Mouse (Mus musculus) brown adipose tissue, adult 24 weeks (tissue): ENCODE measurements around the gene Rrnad1. TPM values are rescaled to one million over a fixed set of nuclear protein-coding genes. Genes with fewer than 3 reads are reported as not detected.
"Not testable (repeated sequence)": the region's sequence is repeated elsewhere in the genome, so short reads cannot be mapped to it uniquely, and the experiment has no call there.

Experiments
- H3K27ac ChIP-seq: fragments of 200-500 bp; replicated peaks from 2 replicates; pipeline ENCODE4 v1.5.1; 2012; ENCODE audit warnings: low read depth, mild to moderate bottlenecking, low read length
- H3K4me1 ChIP-seq: fragments of 200-500 bp; 2 replicates; pipeline ENCODE4 v1.6.1; 2012; ENCODE audit warnings: low read length, mixed read lengths; ENCODE audit not compliant: control insufficient read depth, insufficient read depth, insufficient read length
- H3K4me3 ChIP-seq: fragments of 200-500 bp; 2 replicates; pipeline ENCODE4 v1.5.1; 2012; ENCODE audit warnings: low read depth, mild to moderate bottlenecking, low read length, moderate library complexity; ENCODE audit not compliant: insufficient read depth
- polyA plus RNA-seq: library from polyadenylated mRNA; stranded (reverse); fragments of >200 nt; gene quantifications from 2 replicates; pipeline ENCODE4 v1.2.4, GENCODE M21; 2012; ENCODE audit not compliant: missing spikeins, insufficient read depth, insufficient read length

Rrnad1 gene
- polyA plus RNA-seq, 1 experiment, result 4.5 TPM

- Histone ChIP-seq H3K4me1 (peaks cover 23% of the 10 kb centered on the region), H3K27ac (peak overlapping the region; percentile 98)
Observed at GRCm38 (mm10) chr3:87910573-87911141, 19.9 kb downstream of the Rrnad1 start.

DNA sequence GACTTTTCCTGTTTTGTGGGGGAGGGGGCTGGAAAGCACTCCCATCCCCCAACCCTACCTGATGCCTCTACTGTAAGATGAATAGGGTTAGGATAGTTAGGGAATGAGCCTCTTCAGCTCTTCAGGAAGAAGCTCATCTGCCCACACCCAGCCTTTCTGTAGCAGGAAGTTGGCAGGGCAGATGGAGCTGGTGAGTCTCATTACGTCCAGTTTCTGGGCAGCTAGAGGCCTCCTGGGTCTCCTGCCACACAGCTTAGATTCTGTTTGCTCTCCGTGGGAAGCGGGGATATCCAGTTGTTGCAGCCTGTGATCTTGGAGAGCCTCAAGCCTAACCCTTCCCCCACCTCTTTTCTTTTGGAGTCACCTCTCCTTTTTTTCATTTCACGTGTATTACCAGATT lies 20.6 kb downstream of the Rrnad1 start:
- Histone ChIP-seq H3K27ac (peak overlapping the region; percentile 78), H3K4me3 (peak overlapping the region; percentile 12), H3K4me1 (peaks cover 23% of the 10 kb centered on the region)

More at GRCm38 (mm10) chr3:87910573-87911141, 19.9 kb downstream of the Rrnad1 start:
- peak overlapping the region; percentile 79 for H3K4me3 ChIP-seq

DNA sequence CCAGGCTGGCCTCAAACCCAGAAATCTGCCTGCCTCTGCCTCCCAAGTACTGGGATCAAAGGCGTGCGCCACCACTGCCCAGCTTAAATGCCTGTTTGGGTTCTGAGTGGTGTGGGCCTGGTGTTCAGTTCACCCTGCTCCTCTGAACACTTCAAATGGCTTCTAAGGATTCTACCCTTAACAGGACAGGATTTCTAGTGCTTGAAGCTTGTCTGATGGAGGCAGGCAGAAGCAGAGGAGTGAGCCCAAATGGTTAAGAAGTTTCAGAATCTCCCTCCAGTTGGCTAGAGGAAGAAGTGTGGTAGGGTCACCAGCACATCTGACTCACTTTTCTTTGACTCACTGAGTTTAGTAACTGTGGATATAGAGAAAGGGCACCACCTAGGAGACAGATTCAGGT lies 21.1 kb downstream of the Rrnad1 start:
- H3K27ac ChIP-seq, result peak overlapping the region; percentile 78
- 0 out of 2 replicates have a peak overlapping the region, but pooled peaks have one; percentile 7 for H3K4me3 ChIP-seq
- H3K4me1 ChIP-seq, result peaks cover 23% of the 10 kb centered on the region

GRCm38 (mm10) chr3:87907906-87908305 lies 22.6 kb downstream of the Rrnad1 start:
- H3K4me3 ChIP-seq, result peak overlapping the region; percentile 87
- peaks cover 23% of the 10 kb centered on the region for H3K4me1 ChIP-seq
- peak overlapping the region; percentile 91 for H3K27ac ChIP-seq

- Histone ChIP-seq H3K27ac (peak overlapping the region; percentile 91), H3K4me1 (peaks cover 23% of the 10 kb centered on the region), H3K4me3 (peak overlapping the region; percentile 87)
Observed at GRCm38 (mm10) chr3:87906981-87907857, 23.3 kb downstream of the Rrnad1 start.

- peak overlapping the region; percentile 91 for H3K27ac ChIP-seq
- peak overlapping the region; percentile 87 for H3K4me3 ChIP-seq
- peaks cover 23% of the 10 kb centered on the region for H3K4me1 ChIP-seq
Observed at GRCm38 (mm10) chr3:87906601-87906980, 23.9 kb downstream of the Rrnad1 start.

DNA sequence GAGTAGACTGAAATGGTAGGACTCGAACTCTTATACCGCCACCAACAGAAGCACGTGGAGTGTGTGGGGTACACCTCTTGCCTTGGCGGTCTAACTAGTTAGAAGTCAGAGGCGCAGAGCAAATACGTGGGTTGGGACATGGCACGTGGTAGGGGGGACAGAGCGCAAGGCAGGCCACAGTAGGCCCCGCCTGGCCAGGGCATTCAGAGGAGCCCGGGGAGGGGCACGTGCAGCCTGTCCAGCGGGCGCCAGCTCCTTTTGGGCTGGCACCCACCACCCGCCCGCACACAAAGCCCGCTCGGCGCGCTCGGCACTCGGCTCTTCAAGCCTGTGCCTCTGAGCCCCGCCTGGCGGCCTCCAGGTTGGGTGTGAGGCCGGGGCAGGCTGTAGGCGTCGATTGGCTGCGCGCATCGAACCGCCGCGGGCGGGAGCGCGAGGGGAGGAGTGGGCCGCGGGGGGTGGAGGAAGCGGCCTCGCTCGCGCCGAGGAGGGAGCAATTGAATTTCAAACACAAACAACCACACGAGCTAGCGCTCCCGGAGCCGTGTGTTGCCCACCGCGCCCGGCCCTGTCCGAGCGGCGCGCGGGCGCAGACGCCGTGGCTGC lies 24.5 kb downstream of the Rrnad1 start, which contains the start of gene Hdgf:
Hdgf (plus strand) TSS at position 442 of the 606 bp plus-strand sequence.
- peak within 1 kb of the TSS; percentile 91 for H3K27ac ChIP-seq
- H3K4me3 ChIP-seq, result peak within 1 kb of the TSS; percentile 87
- peaks cover 23% of the 10 kb centered on the region for H3K4me1 ChIP-seq

GRCm38 (mm10) chr3:87903821-87904220 lies 26.7 kb downstream of the Rrnad1 start:
- Histone ChIP-seq H3K27ac (no peak overlapping the region), H3K4me1 (peaks cover 12% of the 10 kb centered on the region)

GRCm38 (mm10) chr3:87901959-87902358 lies 28.6 kb downstream of the Rrnad1 start:
- H3K4me1 ChIP-seq, result not testable (repeated sequence)

More at GRCm38 (mm10) chr3:87903821-87904220, 26.7 kb downstream of the Rrnad1 start:
- H3K4me3 ChIP-seq, result no peak overlapping the region

GRCm38 (mm10) chr3:87901036-87901624 lies 29.4 kb downstream of the Rrnad1 start:
- H3K4me3 ChIP-seq, result no peak overlapping the region
- H3K27ac ChIP-seq, result no peak overlapping the region
- no peaks in the 10 kb centered on the region for H3K4me1 ChIP-seq

More at GRCm38 (mm10) chr3:87901959-87902358, 28.6 kb downstream of the Rrnad1 start:
- not testable (repeated sequence) for H3K27ac ChIP-seq, H3K4me3 ChIP-seq

GRCm38 (mm10) chr3:87899776-87900175 lies 30.7 kb downstream of the Rrnad1 start:
- no peak overlapping the region for H3K4me3 ChIP-seq

GRCm38 (mm10) chr3:87899266-87899665 lies 31.3 kb downstream of the Rrnad1 start:
- no peak overlapping the region for H3K27ac ChIP-seq
- H3K4me1 ChIP-seq, result no peaks in the 10 kb centered on the region
- H3K4me3 ChIP-seq, result no peak overlapping the region

More at GRCm38 (mm10) chr3:87899776-87900175, 30.7 kb downstream of the Rrnad1 start:
- H3K4me1 ChIP-seq, result no peaks in the 10 kb centered on the region
- H3K27ac ChIP-seq, result no peak overlapping the region

- H3K4me3 ChIP-seq, result no peak overlapping the region
- no peaks in the 10 kb centered on the region for H3K4me1 ChIP-seq
- no peak overlapping the region for H3K27ac ChIP-seq
Observed at GRCm38 (mm10) chr3:87893367-87893905, 37.1 kb downstream of the Rrnad1 start.

DNA sequence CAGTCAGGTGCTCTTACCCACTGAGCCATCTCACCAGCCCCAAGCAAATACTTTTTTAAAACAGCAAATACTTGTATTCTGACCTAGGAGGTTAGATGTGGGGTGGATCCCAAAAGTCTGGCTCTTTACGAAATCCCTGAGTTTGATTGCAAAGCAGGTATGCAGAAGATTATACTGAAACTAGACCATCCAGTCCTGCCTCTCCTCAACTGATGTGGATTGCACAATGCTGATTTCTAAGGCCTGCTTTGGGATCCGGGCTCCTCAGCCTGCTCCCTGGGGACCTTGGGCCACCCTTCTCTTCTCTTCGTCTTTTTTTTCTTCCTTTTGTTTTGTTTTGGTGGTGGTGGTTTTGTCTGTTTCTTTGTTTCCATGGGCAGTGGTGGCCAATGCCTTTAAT lies 39.0 kb downstream of the Rrnad1 start:
- Histone ChIP-seq H3K27ac (no peak overlapping the region), H3K4me1 (no peaks in the 10 kb centered on the region), H3K4me3 (no peak overlapping the region)

DNA sequence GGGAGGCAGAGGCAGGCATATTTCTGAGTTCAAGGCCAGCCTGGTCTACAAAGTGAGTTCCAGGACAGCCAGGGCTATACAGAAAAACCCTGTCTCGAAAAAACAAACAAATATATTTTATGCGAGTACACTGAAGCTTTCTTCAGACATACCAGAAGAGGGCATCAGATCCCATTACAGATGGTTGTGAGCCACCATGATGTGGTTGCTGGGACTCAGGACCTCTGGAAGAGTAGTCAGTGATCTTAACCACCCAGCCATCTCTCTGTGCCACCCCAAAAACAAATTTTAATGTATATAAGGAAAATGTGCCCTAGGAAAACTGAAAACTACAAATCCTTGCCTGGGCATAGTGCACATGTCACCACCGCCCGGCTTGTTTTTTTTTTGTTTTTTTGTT lies 43.1 kb downstream of the Rrnad1 start:
- not testable (repeated sequence) for H3K27ac ChIP-seq, H3K4me1 ChIP-seq, H3K4me3 ChIP-seq
